Mouse (Mus musculus) B cell, adult 2 months (primary cell): ENCODE measurements around the gene Ppp2r1b.

ENCODE experiments used
- DNase-seq, 2 experiments: peaks; one replicate each; pipeline ENCODE4 v3.0.0; 2022

The Ppp2r1b gene

GRCm38 (mm10) chr9:50841079-50841789 lies 3.9 kb upstream of the Ppp2r1b start:
- peak; percentile 43 to 46 for DNase-seq

GRCm38 (mm10) chr9:50845547-50845946 lies 446 bp downstream of the Ppp2r1b start:
- DNase-seq = no peak

- DNase-seq = no peak
Observed at GRCm38 (mm10) chr9:50847133-50847532, 2.0 kb downstream of the Ppp2r1b start.

- DNase-seq = no peak
Observed at GRCm38 (mm10) chr9:50847606-50848368, 2.7 kb downstream of the Ppp2r1b start.

- no peak for DNase-seq
Observed at GRCm38 (mm10) chr9:50848821-50849220, 3.7 kb downstream of the Ppp2r1b start.

GRCm38 (mm10) chr9:50849249-50849648 lies 4.1 kb downstream of the Ppp2r1b start:
- DNase-seq = peak; percentile 82 to 83

- no peak for DNase-seq
Observed at GRCm38 (mm10) chr9:50849755-50850154, 4.7 kb downstream of the Ppp2r1b start.

GRCm38 (mm10) chr9:50850271-50850670 lies 5.2 kb downstream of the Ppp2r1b start:
- no peak for DNase-seq

- peak; percentile 21 to 24 for DNase-seq
Observed at GRCm38 (mm10) chr9:50850713-50851112, 5.6 kb downstream of the Ppp2r1b start.

- DNase-seq = peak; percentile 13 to 17
Observed at GRCm38 (mm10) chr9:50852634-50853349, 7.7 kb downstream of the Ppp2r1b start.

GRCm38 (mm10) chr9:50854376-50854775 lies 9.3 kb downstream of the Ppp2r1b start:
- DNase-seq = no peak

- DNase-seq = no peak
Observed at GRCm38 (mm10) chr9:50855133-50855766, 10.1 kb downstream of the Ppp2r1b start.

GRCm38 (mm10) chr9:50855780-50856179 lies 10.7 kb downstream of the Ppp2r1b start:
- no peak for DNase-seq

GRCm38 (mm10) chr9:50856341-50857081 lies 11.4 kb downstream of the Ppp2r1b start:
- DNase-seq = peak; percentile 97 to 98

- no peak for DNase-seq
Observed at GRCm38 (mm10) chr9:50857082-50857641, 12.1 kb downstream of the Ppp2r1b start.

- no peak for DNase-seq
Observed at GRCm38 (mm10) chr9:50858681-50859080, 13.6 kb downstream of the Ppp2r1b start.

GRCm38 (mm10) chr9:50861119-50861839 lies 16.2 kb downstream of the Ppp2r1b start:
- DNase-seq = no peak

- no peak for DNase-seq
Observed at GRCm38 (mm10) chr9:50863824-50864223, 18.7 kb downstream of the Ppp2r1b start.

- no peak for DNase-seq
Observed at GRCm38 (mm10) chr9:50864877-50865276, 19.8 kb downstream of the Ppp2r1b start.

GRCm38 (mm10) chr9:50865803-50866202 lies 20.7 kb downstream of the Ppp2r1b start:
- DNase-seq = no peak

GRCm38 (mm10) chr9:50867015-50867414 lies 21.9 kb downstream of the Ppp2r1b start:
- DNase-seq = no peak
